Mouse (Mus musculus) adrenal gland, postnatal 25 days (tissue): ENCODE measurements around the gene Rab7b. TPM values are rescaled to one million over a fixed set of nuclear protein-coding genes. Genes with fewer than 3 reads are reported as not detected.

Experiments
- total RNA-seq: library from RNA; stranded (reverse); gene quantifications from 2 replicates; pipeline ENCODE4 v1.2.3, GENCODE M21; 2021

Rab7b gene
- total RNA-seq, 1 experiment from 2014 or later: 5.4 TPM

Other genes with a start within 250 kb of the Rab7b start
- gene Srgap2, start 161.3 kb upstream of the Rab7b start, total RNA-seq: 29.5 and 37.2 TPM in 2 replicates
- 1.4 and 1.9 TPM in 2 replicates for gene Fam72a, start 160.8 kb upstream of the Rab7b start, total RNA-seq
- not detected in 2 replicates for gene Avpr1b, start 89.5 kb upstream of the Rab7b start, total RNA-seq
- gene Ctse, start 50.4 kb upstream of the Rab7b start, total RNA-seq: 0.43 and 0.52 TPM in 2 replicates
- gene Slc26a9, start 55.3 kb downstream of the Rab7b start, total RNA-seq: 0.18 TPM in 1 of 2 replicates, not detected in the other
- gene Pm20d1, start 108.7 kb downstream of the Rab7b start, total RNA-seq: 14.9 and 15.5 TPM in 2 replicates
- 60.7 and 74.8 TPM in 2 replicates for gene Slc41a1, start 138.8 kb downstream of the Rab7b start, total RNA-seq
- 15.9 and 21.3 TPM in 2 replicates for gene Rab29, start 178.5 kb downstream of the Rab7b start, total RNA-seq
- gene Nucks1, start 221.8 kb downstream of the Rab7b start, total RNA-seq: 124 and 137 TPM in 2 replicates